ENCODE assay signal across 8 mouse cellular contexts in genomic region chr13:52275675-52276074, GRCm38 (mm10).
DNase-seq lines count a peak whose midpoint lies in the region; ATAC-seq and TF ChIP-seq lines count a peak whose summit lies in the region.

No protein-coding gene starts in this region.

- no peak overlapping the region for H3K27ac ChIP-seq in ES-E14 (ENCODE audit: insufficient read depth, low read depth, low read length, poor library complexity, severe bottlenecking)
- H3K27ac ChIP-seq in heart, embryonic 10.5 days = 0 out of 2 replicates have a peak overlapping the region, but pooled peaks have one; percentile 22
- no peak overlapping the region for H3K27ac ChIP-seq in lung, postnatal 0 days (ENCODE audit: low read length)

- H3K27me3 ChIP-seq in heart, embryonic 10.5 days (ENCODE audit: insufficient read depth, poor library complexity, severe bottlenecking) = no peaks in the 10 kb centered on the region
- H3K27me3 ChIP-seq in lung, postnatal 0 days (replicated peaks; ENCODE audit: insufficient read depth, low read length) = no peaks in the 10 kb centered on the region

- no peaks in the 10 kb centered on the region for H3K9me3 ChIP-seq in ES-E14 (ENCODE audit: control insufficient read depth, insufficient read depth, low read depth, low read length)
- no peaks in the 10 kb centered on the region for H3K9me3 ChIP-seq in heart, embryonic 10.5 days
- H3K9me3 ChIP-seq in lung, postnatal 0 days (ENCODE audit: low read length) = 0 out of 2 replicates have a peak, but pooled peaks cover 2% of the 10 kb centered on the region

- H3K9ac ChIP-seq in ES-E14 (ENCODE audit: insufficient read depth, low read depth, low read length, poor library complexity, severe bottlenecking) = no peak overlapping the region
- H3K9ac ChIP-seq in lung, postnatal 0 days (replicated peaks; ENCODE audit: low read depth) = no peak overlapping the region

- no peak overlapping the region for H3K4me2 ChIP-seq in lung, postnatal 0 days (replicated peaks; ENCODE audit: low read depth, low read length)

- H3K4me3 ChIP-seq in ES-E14 (ENCODE audit: insufficient read depth in 1 of 2, low read depth in 1 of 2, low read length in 2 of 2, poor library complexity in 1 of 2, severe bottlenecking in 1 of 2) = 0 out of 4 replicates have a peak overlapping the region, but pooled peaks of 1 of the 2 experiments have one; percentile 30
- peak overlapping the region; percentile 42 for H3K4me3 ChIP-seq in heart, embryonic 10.5 days
- no peak overlapping the region for H3K4me3 ChIP-seq in lung, postnatal 0 days (ENCODE audit: low read depth, low read length)

- TF ChIP-seq EP300 in lung, postnatal 0 days (IDR thresholded peaks at IDR 0.05) = no peak

- H3K4me1 ChIP-seq in ES-E14 (ENCODE audit: control insufficient read depth in 2 of 2, insufficient read depth in 2 of 2, low read length in 2 of 2, poor library complexity in 1 of 2) = peaks cover 0 to 5% of the 10 kb centered on the region in 2 experiments; a peak in 1 of 4 replicates
- peaks cover 6% of the 10 kb centered on the region for H3K4me1 ChIP-seq in heart, embryonic 10.5 days
- H3K4me1 ChIP-seq in lung, postnatal 0 days (ENCODE audit: insufficient read depth, low read depth, low read length) = no peaks in the 10 kb centered on the region

- ATAC-seq in lung, postnatal 0 days = peak; percentile 63
- ATAC-seq in erythroblast, adult 5-6 weeks (replicated peaks; ENCODE audit: low FRiP score, poor library complexity, severe bottlenecking) = no peak

- H3K36me3 ChIP-seq in ES-E14 (ENCODE audit: control insufficient read depth, insufficient read depth, low read length, poor library complexity, severe bottlenecking) = no peaks in the 10 kb centered on the region
- no peaks in the 10 kb centered on the region for H3K36me3 ChIP-seq in heart, embryonic 10.5 days
- no peaks in the 10 kb centered on the region for H3K36me3 ChIP-seq in lung, postnatal 0 days (ENCODE audit: insufficient read depth, low read length)

- 6% methylated on average over 8 of the region's 8 CpGs for WGBS in heart, embryonic 10.5 days
- 6% methylated on average over 8 of the region's 8 CpGs for WGBS in lung, postnatal 0 days

- TF ChIP-seq CTCF in lung, postnatal 0 days (IDR thresholded peaks at IDR 0.05) = peak; percentile 87

- in situ Hi-C loops in ES-E14 (cut with MboI; ENCODE audit: low sequenced_read_pairs in 2 of 2, unreplicated experiment in 2 of 2) = no loop called here

- DNase-seq in B cell, adult 2 months = peak; percentile 82 to 84
- DNase-seq in ES-E14 (ENCODE audit: low read depth, low spot score) = peak; percentile 58
- DNase-seq in cerebellum, postnatal 10 days = peak; percentile 81 to 87
- no peak for DNase-seq in heart, embryonic 10.5 days (ENCODE audit: low spot score)
- peak; percentile 15 for DNase-seq in kidney, postnatal 14 days
- DNase-seq in lung, postnatal 0 days (ENCODE audit: low spot score) = peak; percentile 75
- DNase-seq in retina, postnatal 1 day = peak; percentile 86

TF ChIP-seq in ES-E14, 5 proteins besides CTCF, POLR2A, EP300 and RAD21:
- TF ChIP-seq ZC3H11A (IDR thresholded peaks at IDR 0.05; ENCODE audit: borderline replicate concordance, low read depth, low read length) (peak; percentile 96), HCFC1 (IDR thresholded peaks at IDR 0.05; ENCODE audit: borderline replicate concordance, insufficient read depth, low read length) (no peak)
